Mouse (Mus musculus): Measurements from ENCODE around the gene Nkx2-5. TPM values are rescaled to one million over a fixed set of nuclear protein-coding genes. Genes with fewer than 3 reads are reported as not detected.
A peak's percentile ranks its signal among the peaks of the same experiment; 100 is the strongest.

The Nkx2-5 gene
- total RNA-seq, 2 experiments from 2014 or later = not detected

GRCm38 (mm10) chr17:26838911-26839717 is 5.7 kb downstream of the Nkx2-5 start:
- DNase-seq (ENCODE audit: low spot score in 2 of 2) = no peak
- intact Hi-C loops (cut with DNase I) = no loop called here

- intact Hi-C loops (cut with DNase I) = no loop called here
- DNase-seq (ENCODE audit: low spot score in 2 of 2) = no peak
Observed at GRCm38 (mm10) chr17:26838191-26838910, 6.5 kb downstream of the Nkx2-5 start.

- intact Hi-C loops (cut with DNase I) = no loop called here
- DNase-seq (ENCODE audit: low spot score in 2 of 2) = no peak
Observed at GRCm38 (mm10) chr17:26837546-26837985, 7.2 kb downstream of the Nkx2-5 start.

- DNase-seq (ENCODE audit: low spot score in 2 of 2) = no peak
- intact Hi-C loops (cut with DNase I) = no loop called here
Observed at GRCm38 (mm10) chr17:26836786-26837545, 7.8 kb downstream of the Nkx2-5 start.

GRCm38 (mm10) chr17:26836377-26836776 is 8.4 kb downstream of the Nkx2-5 start:
- DNase-seq (ENCODE audit: low spot score in 2 of 2) = no peak
- intact Hi-C loops (cut with DNase I) = no loop called here

- DNase-seq (ENCODE audit: low spot score in 2 of 2) = no peak
Observed at GRCm38 (mm10) chr17:26835956-26836355, 8.9 kb downstream of the Nkx2-5 start.

GRCm38 (mm10) chr17:26834966-26835755 is 9.6 kb downstream of the Nkx2-5 start:
- no peak for DNase-seq (ENCODE audit: low spot score in 2 of 2)
- intact Hi-C loops (cut with DNase I) = no loop called here

More at GRCm38 (mm10) chr17:26835956-26836355, 8.9 kb downstream of the Nkx2-5 start:
- intact Hi-C loops (cut with DNase I) = no loop called here

GRCm38 (mm10) chr17:26834302-26834965 is 10.4 kb downstream of the Nkx2-5 start:
- DNase-seq (ENCODE audit: low spot score in 2 of 2) = no peak
- intact Hi-C loops (cut with DNase I) = no loop called here

- DNase-seq (ENCODE audit: low spot score in 2 of 2) = no peak
- intact Hi-C loops (cut with DNase I) = no loop called here
Observed at GRCm38 (mm10) chr17:26833806-26834205, 11.0 kb downstream of the Nkx2-5 start.

- intact Hi-C loops (cut with DNase I) = no loop called here
- no peak for DNase-seq (ENCODE audit: low spot score in 2 of 2)
Observed at GRCm38 (mm10) chr17:26826131-26826530, 18.7 kb downstream of the Nkx2-5 start.

- DNase-seq (ENCODE audit: low spot score in 2 of 2) = no peak
- intact Hi-C loops (cut with DNase I) = no loop called here
Observed at GRCm38 (mm10) chr17:26817776-26818175, 27.0 kb downstream of the Nkx2-5 start.

GRCm38 (mm10) chr17:26816810-26817209 is 28.0 kb downstream of the Nkx2-5 start:
- intact Hi-C loops (cut with DNase I) = no loop called here
- DNase-seq (ENCODE audit: low spot score in 2 of 2) = no peak

GRCm38 (mm10) chr17:26813497-26813896 is 31.3 kb downstream of the Nkx2-5 start:
- DNase-seq (ENCODE audit: low spot score in 2 of 2) = no peak
- intact Hi-C loops (cut with DNase I) = no loop called here

GRCm38 (mm10) chr17:26812607-26813006 is 32.2 kb downstream of the Nkx2-5 start:
- intact Hi-C loops (cut with DNase I) = no loop called here
- no peak for DNase-seq (ENCODE audit: low spot score in 2 of 2)

- DNase-seq (ENCODE audit: low spot score in 2 of 2) = no peak
Observed at GRCm38 (mm10) chr17:26802886-26803285, 41.9 kb downstream of the Nkx2-5 start.

GRCm38 (mm10) chr17:26797379-26798128 is 47.3 kb downstream of the Nkx2-5 start:
- intact Hi-C loops (cut with DNase I) = no loop called here
- DNase-seq (ENCODE audit: low spot score in 2 of 2) = no peak

More at GRCm38 (mm10) chr17:26802886-26803285, 41.9 kb downstream of the Nkx2-5 start:
- intact Hi-C loops (cut with DNase I) = no loop called here

GRCm38 (mm10) chr17:26795386-26795785 is 49.4 kb downstream of the Nkx2-5 start:
- no peak for DNase-seq (ENCODE audit: low spot score in 2 of 2)
- intact Hi-C loops (cut with DNase I) = no loop called here

GRCm38 (mm10) chr17:26794744-26795143 is 50.1 kb downstream of the Nkx2-5 start:
- DNase-seq (ENCODE audit: low spot score in 2 of 2) = peak in 1 of 2 experiments; percentile 39
- intact Hi-C loops (cut with DNase I) = no loop called here

Measured in left cerebral cortex, postnatal 36 days (tissue).